Mouse (Mus musculus): ENCODE measurements around the gene Fam163b.

- TF ChIP-seq GATA1 (IDR thresholded peaks at IDR 0.05; ENCODE audit: low read length) (no peak), TAL1 (IDR thresholded peaks at IDR 0.05; ENCODE audit: low read length) (no peak)
Measured at GRCm38 (mm10) chr2:27103554-27103953, 38.7 kb downstream of the Fam163b start.
